Mouse (Mus musculus) mature B cell (primary cell): ENCODE results near the gene Pcx.

Experiments
- in situ Hi-C: fragments of 300-500 bp; cut with MboI; formaldehyde crosslinking; loops from 2 replicates; pipeline ENCODE4 v1.14.3; 2019

The Pcx gene

GRCm38 (mm10) chr19:4509986-4510963, at the start of gene Pcx:
Gene Pcx (plus strand): TSS chr19:4510472.
- in situ Hi-C loops = no loop called here

- in situ Hi-C loops = no loop called here
Observed at GRCm38 (mm10) chr19:4461981-4462380, 48.3 kb upstream of the Pcx start.

DNA sequence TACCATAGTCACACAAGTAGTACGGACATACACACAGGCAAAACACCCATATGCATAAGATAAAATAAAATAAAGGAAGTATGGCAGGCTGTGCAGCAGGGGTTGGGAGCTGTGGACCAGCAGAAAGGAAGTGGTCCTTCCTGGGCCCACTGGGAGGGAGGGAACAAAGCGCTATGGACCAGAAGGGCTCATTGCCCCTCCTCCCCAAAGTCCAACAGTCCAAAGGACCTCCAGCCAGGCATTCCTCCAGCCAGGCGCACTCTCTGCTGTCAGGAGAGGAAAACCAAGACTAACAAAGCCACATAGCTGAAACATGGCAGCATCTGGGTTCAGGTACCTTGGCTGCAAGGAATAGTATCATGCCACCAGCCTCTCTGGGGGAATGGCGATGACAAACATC, 45.6 kb upstream of the Pcx start:
- in situ Hi-C loops = no loop called here

DNA sequence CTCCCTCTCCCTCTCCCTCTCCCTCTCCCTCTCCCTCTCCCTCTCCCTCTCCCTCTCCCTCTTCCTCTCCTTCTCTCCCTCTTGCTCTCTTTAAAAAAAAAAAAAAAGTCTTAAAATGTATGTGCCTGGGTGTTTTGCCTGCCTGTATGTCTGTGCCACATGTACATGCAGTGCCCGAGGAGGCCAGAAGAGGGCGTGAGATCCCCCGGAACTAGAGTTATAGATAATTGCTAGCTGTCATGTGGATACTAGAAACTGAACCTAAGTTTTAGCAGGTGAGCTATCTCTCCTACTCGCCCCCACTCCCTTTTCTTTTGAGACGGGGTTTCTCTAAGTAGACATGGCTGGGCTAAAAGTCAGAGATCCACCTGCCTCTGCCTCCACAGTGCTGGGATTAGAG, 41.9 kb upstream of the Pcx start:
- in situ Hi-C loops = no loop called here

GRCm38 (mm10) chr19:4473549-4473948, 36.7 kb upstream of the Pcx start:
- in situ Hi-C loops = no loop called here

- in situ Hi-C loops = no loop called here
Observed at GRCm38 (mm10) chr19:4474739-4475138, 35.5 kb upstream of the Pcx start.

GRCm38 (mm10) chr19:4475224-4475925, 34.9 kb upstream of the Pcx start:
- in situ Hi-C loops = no loop called here

DNA sequence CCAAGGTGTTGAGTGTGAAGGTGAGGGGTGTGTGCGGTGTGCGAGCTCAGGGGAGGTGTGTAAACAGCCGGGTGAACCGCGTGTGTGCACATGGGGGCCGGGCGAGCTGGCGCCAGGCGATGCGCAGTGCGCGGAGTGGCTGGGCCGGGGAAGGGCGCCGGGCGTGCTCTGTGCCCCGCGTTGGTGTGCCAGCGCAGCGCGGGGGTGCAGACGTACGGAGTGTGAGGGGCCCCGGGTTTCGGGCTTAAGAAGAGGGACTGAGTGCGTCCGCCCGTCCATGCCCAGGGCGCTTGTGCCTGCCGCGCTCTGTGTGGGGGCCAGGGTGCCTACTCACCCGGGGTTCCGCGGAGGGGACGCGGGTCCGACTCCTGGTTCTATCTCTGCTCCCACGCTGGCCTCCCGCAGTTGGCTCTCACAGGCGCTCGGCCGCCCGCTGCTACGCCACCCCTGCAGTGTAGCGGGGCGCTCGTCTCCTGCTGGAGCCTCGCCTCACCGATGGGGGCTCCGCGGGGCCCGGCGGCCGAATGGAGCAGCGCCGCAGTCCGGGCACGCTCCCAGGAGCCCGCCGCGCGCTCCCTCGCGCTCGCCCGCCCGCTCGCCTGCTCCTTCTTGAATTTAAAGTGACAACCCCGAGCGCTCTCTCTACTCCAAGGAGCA, 33.5 kb upstream of the Pcx start:
- in situ Hi-C loops = no loop called here

DNA sequence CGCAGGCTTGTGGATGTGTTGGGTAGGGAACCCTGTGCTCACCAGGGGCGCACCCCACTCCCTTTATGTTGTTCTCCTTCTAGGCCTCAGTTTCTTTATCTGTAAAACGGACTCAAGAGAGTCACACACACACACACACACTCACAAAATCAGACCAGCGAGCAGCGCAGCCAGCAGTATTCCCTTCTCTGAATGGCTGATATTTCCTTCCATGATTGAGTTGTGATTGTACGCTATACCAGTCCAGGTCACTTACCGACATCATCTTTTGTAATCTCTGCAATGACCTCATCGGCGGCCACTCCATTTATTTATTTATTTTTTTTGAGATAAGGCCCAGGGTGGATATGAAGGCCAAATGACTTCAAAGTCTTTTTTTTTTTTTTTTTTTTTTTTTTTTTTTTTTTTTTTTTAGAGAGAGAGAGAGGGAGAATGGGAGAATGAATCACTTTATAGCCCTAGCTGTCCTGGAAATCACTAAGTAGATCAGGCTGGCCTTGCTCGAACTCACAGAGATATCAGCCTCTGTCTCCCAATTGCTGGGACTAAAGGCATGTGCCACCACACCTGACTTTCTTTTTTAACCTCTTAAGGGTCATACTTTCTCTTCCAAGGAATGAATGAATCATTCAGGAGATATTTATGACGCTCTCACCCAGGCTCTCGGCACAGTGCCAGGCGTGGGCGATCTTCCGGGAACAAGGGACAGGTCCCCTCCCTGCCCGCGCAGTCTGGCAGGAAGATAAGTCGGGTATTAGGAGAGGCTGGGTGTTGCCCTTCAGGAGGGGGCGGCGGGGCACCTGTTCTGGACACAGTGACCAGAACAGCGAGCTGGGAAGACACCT, 32.7 kb upstream of the Pcx start, which contains the start of gene Syt12:
Syt12 (minus strand) TSS at position 103 of the 845 bp plus-strand sequence.
- in situ Hi-C loops = no loop called here

DNA sequence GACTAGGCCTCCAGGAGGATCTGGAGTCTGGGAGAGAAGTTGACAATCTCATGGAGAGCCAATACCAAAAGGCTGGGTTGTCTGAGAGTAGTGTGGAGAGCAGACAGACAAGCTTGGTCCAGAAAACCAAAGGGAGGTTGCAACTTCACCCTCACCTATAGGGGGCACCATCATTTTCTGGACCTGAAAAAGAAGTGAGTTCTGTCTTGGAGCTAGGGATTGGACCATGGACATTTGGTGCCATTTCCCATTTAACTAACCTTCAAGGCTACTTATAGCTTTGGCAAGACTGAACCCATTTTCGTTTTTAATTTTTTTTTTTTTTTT, 32.1 kb upstream of the Pcx start:
- in situ Hi-C loops = no loop called here

- in situ Hi-C loops = no loop called here
Observed at GRCm38 (mm10) chr19:4480041-4480440, 30.2 kb upstream of the Pcx start.

DNA sequence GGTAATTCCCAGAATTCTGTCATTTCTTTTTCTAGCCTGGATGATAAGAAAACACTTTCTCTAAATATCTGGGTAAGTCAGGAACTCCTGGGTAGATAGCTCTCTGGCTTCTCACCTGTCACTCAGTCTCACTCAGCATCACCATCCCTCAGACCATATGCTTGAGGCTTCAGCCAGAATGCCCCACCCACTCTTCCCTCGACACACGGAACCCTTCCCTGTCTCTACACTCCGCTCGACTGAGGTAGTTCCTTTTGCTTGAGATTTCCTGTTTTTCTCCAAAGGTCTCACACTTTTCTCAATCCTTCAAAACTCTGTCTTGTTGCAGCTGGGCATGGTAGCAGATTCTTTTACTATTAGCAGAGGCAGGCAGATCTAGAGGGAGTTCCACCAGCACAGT, 28.9 kb upstream of the Pcx start:
- in situ Hi-C loops = no loop called here

DNA sequence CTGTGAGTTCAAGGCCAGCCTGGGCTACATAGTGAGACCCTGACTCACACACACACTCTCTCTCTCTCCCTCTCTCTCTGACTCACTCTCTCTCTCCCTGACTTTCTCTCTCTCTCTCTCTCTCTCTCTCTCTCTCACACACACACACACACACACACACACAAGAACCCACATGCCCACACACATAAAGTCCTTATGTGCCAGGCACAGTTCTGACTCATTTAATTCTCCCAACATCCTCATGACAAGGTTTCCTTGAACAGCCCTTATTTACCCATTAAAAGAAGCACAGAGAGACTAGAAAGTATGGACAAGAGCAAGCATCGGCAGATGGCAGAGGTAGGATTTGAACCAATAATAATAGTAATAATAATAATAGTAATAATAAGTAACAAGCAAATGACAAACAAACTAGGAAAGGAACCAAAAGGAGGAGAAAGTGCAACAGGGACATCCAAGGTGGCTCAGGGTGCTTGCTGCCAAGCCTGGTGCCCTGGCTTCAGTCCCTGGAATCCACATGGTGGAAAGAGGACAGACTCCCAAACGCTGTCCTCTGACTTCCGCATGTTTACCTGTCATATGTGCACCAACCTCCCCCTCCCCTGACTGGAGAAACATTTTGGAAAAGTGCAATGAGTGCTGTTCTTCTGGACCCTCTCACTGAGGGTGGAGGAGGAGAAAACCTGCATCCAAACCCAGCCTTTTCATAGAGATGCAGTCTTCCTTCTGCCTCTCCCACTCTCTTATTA, 28.0 kb upstream of the Pcx start:
- in situ Hi-C loops = no loop called here

DNA sequence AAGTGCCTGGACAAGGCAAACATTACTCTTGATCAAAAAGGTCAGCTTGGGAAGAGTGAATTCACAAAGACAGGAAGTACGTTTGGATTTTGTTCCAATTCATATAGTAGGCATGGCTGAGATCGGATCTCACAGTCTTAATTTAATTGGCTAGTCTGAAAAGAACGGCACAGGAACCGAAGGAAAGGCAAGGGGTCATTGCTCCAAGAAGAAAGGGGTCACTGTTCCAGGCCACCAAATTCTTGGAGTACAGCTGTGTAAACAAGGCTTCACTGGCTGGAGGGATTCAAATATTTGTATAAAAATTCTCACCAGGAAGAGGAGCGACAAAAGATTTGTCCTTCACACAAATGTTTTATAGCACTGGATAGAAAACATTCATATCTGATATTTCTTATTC, 25.3 kb upstream of the Pcx start:
- in situ Hi-C loops = no loop called here

DNA sequence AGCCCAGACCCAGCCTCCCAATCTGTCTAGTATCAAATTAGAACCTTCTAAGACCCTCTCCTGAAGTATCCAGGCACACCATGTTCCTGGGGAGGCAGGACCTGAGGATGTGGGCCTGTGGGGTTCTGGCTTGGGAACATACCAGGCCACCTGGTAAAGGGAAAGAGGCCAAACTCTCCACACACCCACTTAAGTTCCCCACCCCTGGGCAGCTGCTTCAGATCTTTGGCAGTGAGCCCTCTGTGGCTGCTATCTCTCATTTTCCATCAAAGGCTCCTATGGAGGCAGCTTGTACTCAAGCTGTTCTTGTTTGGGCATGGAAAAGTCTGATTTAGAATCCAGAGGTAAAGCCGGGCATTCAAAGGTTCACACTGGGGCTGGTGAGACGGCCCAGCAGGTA, 22.4 kb upstream of the Pcx start:
- in situ Hi-C loops = no loop called here

DNA sequence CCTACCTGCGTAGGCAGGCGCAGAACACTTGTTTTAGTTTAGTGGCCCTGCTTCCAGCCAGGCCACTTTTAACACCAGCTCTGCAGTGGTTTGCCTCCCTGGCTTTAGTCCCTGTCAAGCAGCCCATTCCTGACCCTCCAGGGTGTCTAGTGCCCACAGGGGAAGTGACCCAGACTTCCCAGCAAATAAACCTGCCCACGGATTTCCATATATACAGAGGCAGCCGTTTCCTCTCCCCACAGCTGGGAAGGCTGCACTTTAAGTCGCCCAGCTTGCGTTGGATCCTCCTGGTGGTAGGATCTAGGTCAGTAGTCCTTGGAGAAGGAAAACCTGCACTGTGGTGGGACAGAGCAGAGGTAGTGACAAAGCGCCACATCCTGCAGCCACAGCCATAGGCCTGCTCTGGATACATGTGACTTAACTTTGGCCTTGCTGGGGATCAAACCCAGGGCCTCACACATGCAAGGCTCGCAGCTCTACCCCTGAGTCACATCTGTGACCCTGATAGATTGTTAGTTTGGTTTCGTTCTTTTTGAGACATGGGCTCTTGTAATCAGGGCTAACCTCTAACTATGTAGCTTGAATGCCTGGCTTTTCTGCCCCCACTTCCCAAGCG, 19.1 kb upstream of the Pcx start:
- in situ Hi-C loops = no loop called here

DNA sequence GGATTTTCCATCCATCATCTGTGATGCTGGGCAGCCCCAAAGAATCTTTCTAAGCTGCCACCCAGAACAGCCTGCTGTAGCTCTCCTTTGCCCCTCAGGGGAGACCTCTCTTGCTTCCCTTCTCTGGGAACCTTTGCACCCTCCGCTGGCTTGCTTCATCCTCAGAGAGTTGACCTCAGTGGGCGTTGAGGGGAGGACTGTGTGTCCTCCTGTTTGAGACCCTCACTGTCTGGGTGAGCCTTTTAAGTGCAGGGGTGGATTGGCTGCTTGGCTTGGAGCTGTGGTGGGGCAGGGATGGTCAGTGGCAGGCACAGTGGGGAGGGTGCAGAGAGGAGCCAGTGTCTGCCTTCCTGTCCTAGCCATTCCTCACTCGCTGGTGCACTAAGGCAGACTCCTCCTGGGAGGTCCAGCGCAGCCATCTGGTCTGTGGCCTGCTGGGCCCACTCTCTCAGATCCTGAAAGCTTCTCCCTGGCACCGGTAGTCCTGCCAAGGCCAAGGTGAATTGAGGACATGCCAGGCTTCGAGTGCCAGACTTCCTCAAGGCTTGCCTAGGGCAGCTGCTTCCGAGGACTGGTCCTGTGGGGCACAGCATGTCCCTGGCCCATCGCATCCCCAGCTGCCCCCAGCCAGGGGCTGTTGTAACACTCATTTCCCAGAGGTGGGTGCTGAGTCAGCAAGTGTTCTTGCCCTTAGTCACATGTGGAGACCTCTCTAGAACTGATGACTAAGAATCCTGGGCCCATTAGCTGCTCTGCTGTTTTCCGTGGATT, 17.6 kb upstream of the Pcx start:
- in situ Hi-C loops = no loop called here

GRCm38 (mm10) chr19:4494707-4495106, 15.6 kb upstream of the Pcx start:
- in situ Hi-C loops = no loop called here

DNA sequence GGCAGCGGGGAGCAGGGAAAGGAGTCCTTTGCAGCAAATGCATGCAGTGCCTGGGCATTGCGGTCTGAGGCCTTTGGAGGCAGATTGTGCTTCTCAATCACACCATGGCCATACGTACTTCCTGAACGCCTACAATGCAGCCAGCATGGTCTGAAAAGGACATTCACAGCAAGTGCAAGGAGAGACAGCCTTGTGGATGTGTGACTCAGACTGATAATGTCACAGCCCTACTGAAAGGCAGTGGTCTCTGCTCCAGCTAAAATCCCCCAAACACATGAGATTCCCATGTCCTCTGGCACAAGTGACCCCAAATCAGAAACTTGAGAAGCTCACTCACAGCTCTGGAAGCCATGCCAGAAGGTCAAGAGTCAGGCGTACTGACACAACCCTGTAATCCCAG, 14.5 kb upstream of the Pcx start:
- in situ Hi-C loops = no loop called here
